Mouse (Mus musculus) layer of hippocampus, adult 9-11 months (tissue): ENCODE measurements around the gene Gm13124.
"Not testable (repeated sequence)": the region's sequence is repeated elsewhere in the genome, so short reads cannot be mapped to it uniquely, and the experiment has no call there.

ENCODE experiments used
- DNase-seq: peaks from one replicate; pipeline ENCODE4 v3.0.0; 2022

The Gm13124 gene

DNA sequence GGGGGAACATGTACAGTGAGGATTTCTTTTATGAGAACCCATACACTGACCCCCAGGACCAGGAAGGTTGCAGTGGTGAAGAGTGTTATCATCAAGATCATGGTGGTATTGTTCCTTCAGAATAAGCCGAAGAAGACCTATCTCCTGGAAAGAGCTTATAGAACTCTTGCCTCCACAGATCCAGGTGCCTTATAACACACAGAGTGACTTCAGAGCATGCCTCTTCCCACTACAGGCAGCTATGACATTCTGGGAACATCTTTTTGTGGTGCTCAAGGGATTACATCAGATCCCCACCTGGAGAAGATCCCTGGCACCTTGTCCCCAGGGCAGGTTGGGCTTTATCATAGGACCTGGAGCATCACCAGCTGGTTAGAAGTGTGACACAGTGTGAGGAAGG lies at the start of gene Gm13124:
TSS of gene Gm13124 (minus strand) at position 101 of the 400 bp plus-strand sequence.
- DNase-seq, result no peak

GRCm38 (mm10) chr4:144614586-144614985 lies 49.7 kb upstream of the Gm13124 start:
- DNase-seq, result no peak

- DNase-seq, result no peak
These were observed 48.5 kb upstream of the Gm13124 start, which contains the start of gene Aadacl4 for GRCm38 (mm10) chr4:144613407-144613806. Gene Aadacl4, plus strand, starts transcription at chr4:144613707.

DNA sequence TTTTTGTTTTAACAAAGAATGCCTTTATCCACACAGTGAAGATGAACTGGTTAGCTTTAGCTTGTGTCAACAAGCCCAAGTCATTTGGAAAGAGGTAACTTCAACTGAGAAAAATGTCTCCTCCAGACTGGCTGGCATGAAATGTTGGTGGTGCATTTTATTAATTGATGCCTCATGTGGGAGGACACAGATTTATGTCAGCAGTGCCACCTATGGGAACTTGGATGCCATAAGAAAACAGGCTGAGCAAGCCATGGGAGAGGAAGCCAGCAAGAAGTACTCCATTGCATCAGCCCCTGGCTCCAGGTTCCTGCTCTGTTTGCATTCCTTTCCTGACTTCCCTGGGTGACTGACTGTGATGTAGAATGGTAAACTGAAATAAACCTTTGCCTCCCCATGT lies 27.9 kb upstream of the Gm13124 start:
- no peak for DNase-seq

GRCm38 (mm10) chr4:144586207-144586606 lies 21.3 kb upstream of the Gm13124 start:
- not testable (repeated sequence) for DNase-seq

DNA sequence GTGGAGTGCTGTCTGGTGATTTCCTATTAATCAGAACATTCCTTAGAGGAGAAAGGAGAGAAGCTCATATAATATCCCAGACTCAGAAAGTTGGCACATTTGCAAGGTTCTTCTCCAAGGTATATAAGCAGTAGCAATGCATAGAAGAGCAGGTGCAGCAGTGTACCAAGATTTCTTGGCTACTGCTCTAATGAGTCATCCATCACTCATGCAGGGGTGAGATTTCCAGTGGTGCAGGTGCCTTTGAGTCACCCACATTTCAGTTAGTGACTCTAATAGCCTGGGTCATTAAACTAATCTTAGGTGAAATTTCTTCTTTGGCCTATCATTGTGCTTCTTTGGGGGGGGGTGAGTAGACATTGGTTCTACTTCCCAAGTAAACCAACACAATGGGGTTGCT lies 2.8 kb upstream of the Gm13124 start:
- no peak for DNase-seq

DNA sequence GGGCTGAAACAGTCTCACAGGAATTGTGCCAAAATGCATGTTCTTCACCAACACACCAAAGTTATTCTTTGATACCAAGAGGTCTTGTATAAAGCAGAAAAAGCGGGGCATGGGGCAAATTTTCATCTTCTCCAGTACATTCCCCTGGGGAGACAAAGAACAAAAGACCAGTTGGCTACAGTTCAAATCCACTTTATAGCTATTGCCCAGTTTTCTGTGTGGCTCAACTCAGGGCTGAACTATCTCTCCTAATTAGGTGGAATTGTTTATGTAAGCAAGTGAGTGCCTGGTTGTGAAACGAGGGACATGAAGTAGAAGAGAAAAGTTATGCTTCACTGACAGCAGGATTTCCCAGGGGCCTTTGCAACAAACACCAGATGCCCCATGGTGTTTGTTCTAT lies 3.7 kb downstream of the Gm13124 start:
- no peak for DNase-seq

DNA sequence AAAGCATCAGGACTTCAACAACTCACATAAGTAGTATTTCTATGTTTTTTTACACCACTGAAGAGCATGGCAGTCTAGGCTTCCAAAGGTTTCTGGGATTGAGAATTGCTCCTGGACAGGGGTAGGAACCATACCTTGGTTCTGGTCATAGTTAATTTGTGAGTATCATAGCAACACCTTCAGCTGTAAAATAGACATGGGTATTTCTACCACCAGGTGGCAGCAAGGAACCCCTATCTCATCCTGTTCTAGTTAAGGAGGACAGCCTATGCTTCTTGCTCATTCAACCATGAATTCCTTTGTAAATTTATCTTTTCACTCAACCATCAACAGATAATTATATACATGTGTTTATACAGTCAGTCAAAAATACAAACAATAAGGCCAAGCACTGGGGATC lies 5.1 kb downstream of the Gm13124 start:
- no peak for DNase-seq

- DNase-seq, result no peak
These were observed 13.8 kb downstream of the Gm13124 start for GRCm38 (mm10) chr4:144551156-144551555.

DNA sequence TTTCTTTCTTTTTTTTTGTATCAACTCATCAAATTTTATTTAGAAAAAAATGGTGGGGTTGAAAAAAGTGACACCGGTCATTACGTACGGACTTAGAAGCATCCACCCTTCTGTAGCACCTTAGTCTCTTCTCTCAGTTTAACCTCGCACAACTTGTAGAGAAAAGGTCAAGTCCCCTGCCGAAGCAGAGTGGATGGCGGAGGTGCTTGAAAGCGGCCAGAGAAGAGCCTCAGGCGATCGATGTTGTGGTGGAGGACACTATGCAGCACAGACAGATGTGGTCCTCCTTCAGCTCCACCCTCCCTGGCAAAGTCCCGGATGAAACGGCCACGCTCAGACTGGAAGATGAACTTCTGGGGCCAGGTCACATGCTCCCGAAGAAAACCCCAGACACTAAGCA lies 19.6 kb downstream of the Gm13124 start:
- not testable (repeated sequence) for DNase-seq

DNA sequence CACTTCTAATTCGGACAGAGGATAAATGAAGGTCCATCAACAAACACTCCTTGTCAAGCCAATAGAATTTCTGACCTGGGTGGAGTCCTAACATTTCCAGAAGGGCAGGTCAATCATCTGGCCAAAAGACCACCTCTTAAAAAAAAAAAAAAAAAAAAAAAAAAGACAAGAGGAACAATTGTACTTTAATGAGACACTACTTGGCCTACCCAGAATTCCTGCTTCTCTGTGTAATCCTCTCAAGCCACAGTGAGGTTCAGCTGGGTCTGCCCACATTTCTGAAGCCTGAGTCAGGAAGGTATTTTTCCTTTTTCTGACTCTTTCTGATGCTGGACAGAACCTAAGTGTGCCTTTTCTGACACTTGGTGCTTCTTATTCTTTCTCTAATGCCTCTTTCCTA lies 20.2 kb downstream of the Gm13124 start:
- DNase-seq, result no peak

DNA sequence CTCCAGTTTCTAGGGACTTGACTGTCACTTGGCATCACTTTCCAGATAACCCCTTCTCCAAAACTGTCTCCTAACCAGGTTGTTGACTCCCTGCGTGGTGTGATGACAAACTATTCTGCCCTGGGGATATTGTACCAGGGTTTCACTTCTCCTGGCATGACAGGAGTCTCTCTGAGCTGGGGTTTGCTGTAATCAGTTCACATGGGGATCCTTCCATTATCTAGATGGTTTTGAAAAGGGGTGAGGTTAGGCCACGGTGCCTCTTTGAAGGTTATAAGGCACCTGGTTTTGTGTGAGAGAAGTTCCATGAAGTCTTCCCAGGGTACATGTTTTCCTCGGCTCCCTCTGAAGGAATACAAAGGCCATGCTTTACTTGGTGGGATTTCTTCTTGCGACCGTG lies 45.4 kb downstream of the Gm13124 start, which contains the start of gene 9430007A20Rik:
TSS of gene 9430007A20Rik (plus strand) at position 301 of the 400 bp plus-strand sequence.
- DNase-seq, result no peak

DNA sequence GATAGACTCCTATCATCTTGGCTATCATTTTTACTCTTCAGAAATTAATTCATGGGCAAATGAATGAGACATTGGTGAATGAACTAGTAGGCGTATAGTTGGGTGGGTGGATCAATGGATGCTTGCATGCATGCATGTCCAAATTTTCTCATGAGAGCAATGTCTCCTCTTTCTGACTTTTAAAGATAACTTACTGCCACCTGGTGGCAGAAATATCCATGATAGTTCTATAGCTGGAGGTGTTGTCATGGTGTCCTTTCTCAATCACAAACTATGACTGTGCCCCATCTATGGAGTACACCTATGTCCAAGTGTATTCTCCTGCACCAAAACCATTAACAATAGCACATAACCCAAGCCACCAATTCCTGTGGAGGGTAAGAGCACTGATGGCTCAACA lies 58.4 kb downstream of the Gm13124 start:
- DNase-seq, result no peak
